Mouse (Mus musculus) bone marrow macrophage, adult 2 months (primary cell): ENCODE data around the gene Tnik.

Experiments used
- CTCF ChIP-seq: IDR thresholded peaks from 2 replicates; pipeline ENCODE4 v1.5.1; 2012; ENCODE audit warnings: low read depth, mild to moderate bottlenecking, low read length, moderate library complexity
- POLR2A ChIP-seq: IDR thresholded peaks from 2 replicates; pipeline ENCODE4 v1.6.1; 2012; ENCODE audit warnings: mild to moderate bottlenecking, low read depth, low read length, borderline replicate concordance

DNA sequence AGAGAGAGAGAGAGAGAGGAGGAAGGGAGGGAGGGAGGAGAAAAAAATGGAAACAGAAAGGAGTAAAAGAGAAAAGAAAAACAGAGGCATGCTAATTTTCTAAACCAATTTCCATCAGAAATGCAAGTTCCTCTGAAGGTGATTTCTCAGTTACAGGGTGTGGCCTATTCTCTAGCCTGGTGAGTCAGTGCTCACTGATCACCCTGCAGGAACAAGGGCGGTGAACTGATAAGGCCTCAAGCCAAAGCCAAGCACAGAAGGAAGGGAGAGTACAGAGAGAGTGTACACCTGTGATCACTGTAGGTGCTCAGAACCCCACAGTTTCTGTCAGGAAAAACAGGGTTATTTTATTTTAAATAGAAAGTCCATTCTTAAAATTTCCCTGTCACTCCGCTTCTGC lies 33.5 kb upstream of the Tnik start:
- TF ChIP-seq POLR2A (no peak), CTCF (no peak)
